Mouse (Mus musculus): ENCODE measurements around the gene Cubn. TPM values are rescaled to one million over a fixed set of nuclear protein-coding genes. Genes with fewer than 3 reads are reported as not detected.

Cubn gene
- total and polyA plus RNA-seq, 3 experiments = 0.03 to 0.09 (median 0.04) TPM

- Histone ChIP-seq H3K9ac (ENCODE audit: insufficient read depth, low read depth) (no peak overlapping the region), H3K4me1 (ENCODE audit: control insufficient read depth in 1 of 2, insufficient read depth in 2 of 2) (peaks cover 3 to 14% of the 10 kb centered on the region in 2 experiments; a peak in 2 of 4 replicates), H3K4me3 (replicated peaks in 1 of 3; ENCODE audit: low read depth in 2 of 3, low read length in 2 of 3, poor library complexity in 1 of 3) (no peak overlapping the region), H3K27me3 (replicated peaks) (no peaks in the 10 kb centered on the region), H3K79me2 (replicated peaks; ENCODE audit: control insufficient read depth, extremely low read depth, insufficient read depth, poor library complexity, severe bottlenecking) (peaks cover 4% of the 10 kb centered on the region), H3K36me3 (replicated peaks in 1 of 2; ENCODE audit: control insufficient read depth in 1 of 2, insufficient read depth in 1 of 2, low read length in 1 of 2) (no peaks in the 10 kb centered on the region), H3K9me3 (replicated peaks; ENCODE audit: low read length) (no peaks in the 10 kb centered on the region), H3K27ac (ENCODE audit: insufficient read depth, low read depth) (no peak overlapping the region), H3K4me2 (ENCODE audit: insufficient read depth, low read depth, poor library complexity, severe bottlenecking) (no peak overlapping the region)
- in situ Hi-C loops (cut with MboI; ENCODE audit: low pct_ligation_motif_present, low pct_unique_long_range_greater_than_20kb, low sequenced_read_pairs) (no loop called here), dilution Hi-C loops (cut with MboI; ENCODE audit: extremely low pct_ligation_motif_present, extremely low pct_unique_long_range_greater_than_20kb, low sequenced_read_pairs) (no loop called here)
- TF ChIP-seq POLR2A (IDR thresholded peaks at IDR 0.05; ENCODE audit: low read depth, low read length) (no peak), SMC3 (IDR thresholded peaks at IDR 0.05; ENCODE audit: low read depth, low read length) (no peak), MAFK (IDR thresholded peaks at IDR 0.05; ENCODE audit: insufficient replicate concordance, low read length) (no peak), TCF12 (IDR thresholded peaks at IDR 0.05; ENCODE audit: low read depth, low read length) (no peak), JUN (IDR thresholded peaks at IDR 0.05; ENCODE audit: insufficient read depth, low read depth, low read length) (no peak), USF2 (conservative IDR thresholded peaks at IDR 0.05; ENCODE audit: low read depth, low read length) (no peak)
- no peak for DNase-seq (ENCODE audit: extremely low read depth)
Observed at GRCm38 (mm10) chr2:13538704-13539377, 47.2 kb upstream of the Cubn start.

GRCm38 (mm10) chr2:13538258-13538657 is 46.6 kb upstream of the Cubn start:
- no peaks in the 10 kb centered on the region for H3K36me3 ChIP-seq (replicated peaks in 1 of 2; ENCODE audit: control insufficient read depth in 1 of 2, insufficient read depth in 1 of 2, low read length in 1 of 2)
- dilution Hi-C loops (cut with MboI; ENCODE audit: extremely low pct_ligation_motif_present, extremely low pct_unique_long_range_greater_than_20kb, low sequenced_read_pairs) (no loop called here), in situ Hi-C loops (cut with MboI; ENCODE audit: low pct_ligation_motif_present, low pct_unique_long_range_greater_than_20kb, low sequenced_read_pairs) (no loop called here)
- no peak for DNase-seq (ENCODE audit: extremely low read depth)
- no peaks in the 10 kb centered on the region for H3K27me3 ChIP-seq (replicated peaks)
- TF ChIP-seq MAZ (IDR thresholded peaks at IDR 0.05; ENCODE audit: low read depth, low read length) (no peak), GABPA (IDR thresholded peaks at IDR 0.05; ENCODE audit: insufficient replicate concordance, low read depth, low read length) (no peak), ZC3H11A (IDR thresholded peaks at IDR 0.05; ENCODE audit: low read depth, low read length) (no peak), POLR2AphosphoS2 (IDR thresholded peaks at IDR 0.05; ENCODE audit: low read depth, low read length) (no peak), CHD1 (IDR thresholded peaks at IDR 0.05; ENCODE audit: low read depth, low read length) (no peak), ZNF384 (IDR thresholded peaks at IDR 0.05; ENCODE audit: low read depth, low read length) (no peak), UBTF (IDR thresholded peaks at IDR 0.05; ENCODE audit: low read depth, low read length) (no peak), TBP (conservative IDR thresholded peaks at IDR 0.05; ENCODE audit: low read depth, low read length) (no peak), EP300 (IDR thresholded peaks at IDR 0.05; ENCODE audit: low read length) (no peak), MYC (IDR thresholded peaks at IDR 0.05; ENCODE audit: low read depth, low read length) (no peak), POLR2A (IDR thresholded peaks at IDR 0.05; ENCODE audit: low read depth, low read length) (no peak), CHD2 (IDR thresholded peaks at IDR 0.05; ENCODE audit: low read length) (no peak), MAX (IDR thresholded peaks at IDR 0.05; ENCODE audit: low read length) (no peak), RAD21 (IDR thresholded peaks at IDR 0.05; ENCODE audit: low read depth, low read length) (no peak), USF1 (IDR thresholded peaks at IDR 0.05; ENCODE audit: low read depth, low read length) (no peak), MEF2A (IDR thresholded peaks at IDR 0.05; ENCODE audit: borderline replicate concordance, low read depth, low read length) (no peak)
- H3K4me1 ChIP-seq (ENCODE audit: control insufficient read depth in 1 of 2, insufficient read depth in 2 of 2) = peaks cover 3 to 14% of the 10 kb centered on the region in 2 experiments; a peak in 2 of 4 replicates
- no peak overlapping the region for H3K27ac ChIP-seq (ENCODE audit: insufficient read depth, low read depth)
- no peak overlapping the region for H3K4me2 ChIP-seq (ENCODE audit: insufficient read depth, low read depth, poor library complexity, severe bottlenecking)
- peaks cover 4% of the 10 kb centered on the region for H3K79me2 ChIP-seq (replicated peaks; ENCODE audit: control insufficient read depth, extremely low read depth, insufficient read depth, poor library complexity, severe bottlenecking)
- no peak overlapping the region for H3K4me3 ChIP-seq (replicated peaks in 1 of 3; ENCODE audit: low read depth in 2 of 3, low read length in 2 of 3, poor library complexity in 1 of 3)
- no peaks in the 10 kb centered on the region for H3K9me3 ChIP-seq (replicated peaks; ENCODE audit: low read length)
- H3K9ac ChIP-seq (ENCODE audit: insufficient read depth, low read depth) = no peak overlapping the region
